12 mouse cellular contexts compared by ENCODE assay signal in the genomic region with DNA sequence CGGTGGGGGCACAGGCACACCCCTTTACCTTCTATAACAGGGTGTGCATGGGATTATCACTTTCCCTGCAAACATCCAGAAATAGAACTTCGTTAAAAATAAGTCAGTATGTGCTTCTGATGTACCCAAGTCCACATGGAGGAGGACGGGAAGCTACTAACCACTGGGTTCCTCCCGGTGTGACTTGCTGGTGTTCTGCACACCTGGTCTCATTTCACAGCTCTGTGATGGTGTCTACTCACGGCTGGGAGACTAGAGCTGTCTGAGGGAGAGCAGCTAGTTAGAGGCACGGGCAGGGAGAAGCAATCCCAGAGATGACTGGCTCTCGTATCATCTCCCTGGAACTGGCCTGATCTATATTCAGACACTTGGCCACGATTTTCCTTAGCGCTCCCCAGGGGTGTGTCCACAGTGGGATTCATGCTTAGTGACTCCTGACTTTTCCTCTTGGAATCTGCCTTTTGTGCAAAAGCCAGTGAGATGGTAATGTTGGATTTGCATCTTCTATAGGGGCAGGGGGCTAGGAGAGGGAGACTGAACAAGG. TPM values are rescaled to one million over a fixed set of nuclear protein-coding genes. Genes with fewer than 3 reads are reported as not detected.
DNase-seq lines count a peak whose midpoint lies in the region; ATAC-seq and TF ChIP-seq lines count a peak whose summit lies in the region.
"Had no signal": no experiment of that assay in that cellular context is flagged by ENCODE, and none has a peak within 500 bp of the region (broad histone marks: within the 10 kb centered on the region; RNA-seq: fewer than 3 reads in every experiment).

No protein-coding gene starts in this region.

- peak overlapping the region; percentile 46 for H3K4me3 ChIP-seq in testis, adult 2 months (ENCODE audit: control insufficient read depth, low read depth, low read length)
- no peak overlapping the region for H3K4me3 ChIP-seq in limb, embryonic 12.5 days (replicated peaks)

- TF ChIP-seq CTCF in testis, adult 2 months (IDR thresholded peaks at IDR 0.05; ENCODE audit: control insufficient read depth, insufficient read depth, insufficient replicate concordance, low read depth, low read length), result no peak

- DNase-seq in frontal cortex, postnatal 25 days (ENCODE audit: low spot score in 2 of 2), result no peak
- DNase-seq in testis, postnatal 10 days (ENCODE audit: low spot score), result no peak
- peak; percentile 18 for DNase-seq in gastrocnemius, postnatal 14 days
- no peak for DNase-seq in kidney, postnatal 4 days
- DNase-seq in adipocyte (ENCODE audit: low spot score), result no peak
- DNase-seq: adrenal gland, adult 8-10 months; forebrain, postnatal 0 days; kidney, adult 18-20 months; liver, postnatal 0 days had no signal

- H3K9ac ChIP-seq in limb, embryonic 12.5 days (replicated peaks), result no peak overlapping the region
- H3K9ac ChIP-seq: forebrain, postnatal 0 days; liver, postnatal 0 days had no signal

- H3K4me2 ChIP-seq in limb, embryonic 12.5 days, result no peak overlapping the region

- 67% methylated on average over 9 of the region's 9 CpGs for WGBS in limb, embryonic 12.5 days

- no peak for TF ChIP-seq POLR2A in testis, adult 2 months (IDR thresholded peaks at IDR 0.05; ENCODE audit: control insufficient read depth, low read depth, low read length)

- peaks cover 2% of the 10 kb centered on the region; the same call in 1 of the 2 replicates for H3K4me1 ChIP-seq in testis, adult 2 months (ENCODE audit: control insufficient read depth, insufficient read depth, low read length)
- H3K4me1 ChIP-seq in limb, embryonic 12.5 days (replicated peaks), result peaks cover 7% of the 10 kb centered on the region

- no peaks in the 10 kb centered on the region for H3K9me3 ChIP-seq in limb, embryonic 12.5 days

- no peaks in the 10 kb centered on the region for H3K36me3 ChIP-seq in testis, adult 2 months (ENCODE audit: control insufficient read depth, insufficient read depth, low read length)
- no peaks in the 10 kb centered on the region for H3K36me3 ChIP-seq in limb, embryonic 12.5 days

- intact Hi-C loops in gastrocnemius, postnatal 14 days (cut with DNase I; ENCODE audit: low total_unique reads), result no loop called here

- ATAC-seq in frontal cortex, adult (ENCODE audit: low TSS enrichment), result peak; percentile 32; the same call in 1 of the 2 replicates
- no peak for ATAC-seq in limb, embryonic 12.5 days (ENCODE audit: insufficient number of reproducible peaks, insufficient read depth, low FRiP score, low TSS enrichment, low read depth)

- no peaks in the 10 kb centered on the region for H3K27me3 ChIP-seq in testis, adult 2 months (ENCODE audit: control insufficient read depth, insufficient read depth, low read length)
- H3K27me3 ChIP-seq in limb, embryonic 12.5 days, result no peaks in the 10 kb centered on the region

- H3K27ac ChIP-seq in testis, adult 2 months (ENCODE audit: control insufficient read depth, insufficient read depth, low read depth, low read length), result no peak overlapping the region
- H3K27ac ChIP-seq in limb, embryonic 12.5 days, result 0 out of 2 replicates have a peak overlapping the region, but pooled peaks have one; percentile 23

RNA-seq across cellular contexts. Expression of gene Cfl2, which starts 28.7 kb away (rescaled TPM):
- polyA plus RNA-seq in testis, adult 2 months (2012; rRNA removed), result 34.9 and 60.3 TPM in 2 replicates
- 100 to 1,000 TPM; 625 to 714 TPM for total RNA-seq in gastrocnemius, postnatal 14 days (2021)
- polyA plus RNA-seq in limb, embryonic 12.5 days (2016; fragmentation: Nextera tagmentation; extraction: Ambion mirVana), result 144 TPM in 2 replicates

RNA-seq across cellular contexts. Expression of gene Snx6, which starts 38.4 kb away (rescaled TPM):
- 8.5 and 9.7 TPM in 2 replicates for polyA plus RNA-seq in testis, adult 2 months (2012; rRNA removed)
- total RNA-seq in gastrocnemius, postnatal 14 days (2021), result 10 to 100 TPM; 20.9 to 23.5 TPM
- 200 and 211 TPM in 2 replicates for polyA plus RNA-seq in limb, embryonic 12.5 days (2016; fragmentation: Nextera tagmentation; extraction: Ambion mirVana)

Comparison
In these comparisons a context has a peak if more than half of its experiments do, and no peak if none do; other contexts are left out.
1. RNA of gene Snx6, which starts 38.4 kb away (polyA plus RNA-seq): 200 to 211 TPM in limb, embryonic 12.5 days; 8.5 to 9.7 TPM in testis, adult 2 months; every median in the first group is over 10 times any median in the second.